Mouse (Mus musculus) E14TG2a.4 (cell line): Measurements from ENCODE around the gene Inpp5d.

ENCODE experiments used
- H3K27me3 ChIP-seq: 2 replicates; pipeline ENCODE4 v1.6.1; 2014; ENCODE audit warnings: low read length, control low read depth; ENCODE audit not compliant: insufficient read depth
- H3K36me3 ChIP-seq: 2 replicates; pipeline ENCODE4 v1.6.1; 2014; ENCODE audit warnings: low read length, control low read depth; ENCODE audit not compliant: insufficient read depth
- H3K4me1 ChIP-seq: replicated peaks from 2 replicates; pipeline ENCODE4 v1.6.1; 2014; ENCODE audit warnings: low read depth, low read length, control low read depth
- H3K4me3 ChIP-seq: replicated peaks from 2 replicates; pipeline ENCODE4 v1.5.1; 2014; ENCODE audit warnings: mild to moderate bottlenecking, low read length
- H3K9me3 ChIP-seq: 2 replicates; pipeline ENCODE4 v1.6.1; 2014; ENCODE audit warnings: low read length, control low read depth
- CTCF ChIP-seq: conservative IDR thresholded peaks from 2 replicates; pipeline ENCODE4 v1.5.1; 2014; ENCODE audit warnings: low read length
- NANOG ChIP-seq: IDR thresholded peaks from 2 replicates; pipeline ENCODE4 v1.6.1; 2014; ENCODE audit warnings: borderline replicate concordance, low read length, mixed read lengths
- POU5F1 ChIP-seq: IDR thresholded peaks from 2 replicates; pipeline ENCODE4 v1.6.1; 2014; ENCODE audit warnings: low read length, borderline replicate concordance

Inpp5d gene

DNA sequence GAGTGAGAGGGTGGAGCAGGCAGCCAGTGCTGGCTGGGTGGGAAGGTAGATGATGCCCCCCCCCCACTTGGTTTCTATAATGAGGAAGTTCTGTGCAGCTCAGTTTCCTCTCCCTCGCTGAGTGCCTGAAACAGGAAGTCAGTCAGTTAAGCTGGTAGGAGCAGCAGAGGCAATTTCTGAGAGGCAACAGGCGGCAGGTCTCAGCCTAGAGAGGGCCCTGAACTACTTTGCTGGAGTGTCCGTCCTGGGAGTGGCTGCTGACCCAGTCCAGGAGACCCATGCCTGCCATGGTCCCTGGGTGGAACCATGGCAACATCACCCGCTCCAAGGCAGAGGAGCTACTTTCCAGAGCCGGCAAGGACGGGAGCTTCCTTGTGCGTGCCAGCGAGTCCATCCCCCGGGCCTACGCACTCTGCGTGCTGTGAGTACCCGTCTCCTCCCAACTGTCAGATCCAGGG is at the start of gene Inpp5d:
Gene Inpp5d, plus strand, starts transcription at position 102 of the 458 bp plus-strand sequence.
- no peaks in the 10 kb centered on the region for H3K27me3 ChIP-seq
- no peaks in the 10 kb centered on the region for H3K36me3 ChIP-seq
- H3K4me3 ChIP-seq = peak within 1 kb of the TSS; percentile 41; the same call in 1 of the 2 replicates
- H3K4me1 ChIP-seq = peaks cover 8% of the 10 kb centered on the region
- TF ChIP-seq POU5F1 = no peak
- no peak for TF ChIP-seq CTCF
- TF ChIP-seq NANOG = no peak
- 0 out of 2 replicates have a peak, but pooled peaks cover 6% of the 10 kb centered on the region for H3K9me3 ChIP-seq

DNA sequence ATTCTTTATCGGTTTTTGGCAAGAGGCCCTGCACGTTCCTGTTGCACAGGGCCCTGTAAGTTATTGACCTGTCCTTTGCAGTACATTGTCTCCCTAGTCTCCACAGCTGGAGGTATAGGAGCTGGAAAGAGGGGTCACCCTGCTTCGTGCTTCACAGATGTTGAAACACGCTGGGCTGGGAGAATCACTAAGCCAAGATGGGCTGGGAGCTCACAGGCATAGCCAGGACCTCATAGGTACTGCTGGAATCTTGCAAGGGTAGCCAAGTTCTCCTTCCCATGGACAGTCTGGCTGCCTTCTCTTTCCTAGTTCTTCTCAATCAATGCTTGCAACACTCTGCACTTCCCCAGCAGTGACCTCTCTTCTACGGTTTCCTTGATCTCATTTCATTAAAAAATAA is 46.9 kb upstream of the Inpp5d start:
- H3K4me3 ChIP-seq = no peak overlapping the region
- peaks cover 8% of the 10 kb centered on the region for H3K4me1 ChIP-seq
- TF ChIP-seq NANOG (no peak), CTCF (no peak), POU5F1 (no peak)
- H3K9me3 ChIP-seq = no peaks in the 10 kb centered on the region
- no peaks in the 10 kb centered on the region for H3K27me3 ChIP-seq
- H3K36me3 ChIP-seq = no peaks in the 10 kb centered on the region

- H3K4me1 ChIP-seq = peaks cover 8% of the 10 kb centered on the region
- H3K4me3 ChIP-seq = no peak within 1 kb of the TSS
- H3K9me3 ChIP-seq = no peaks in the 10 kb centered on the region
- no peaks in the 10 kb centered on the region for H3K36me3 ChIP-seq
- H3K27me3 ChIP-seq = no peaks in the 10 kb centered on the region
- no peak for TF ChIP-seq POU5F1
- no peak for TF ChIP-seq CTCF
- TF ChIP-seq NANOG = no peak
Measured at GRCm38 (mm10) chr1:87573800-87574215, 46.3 kb upstream of the Inpp5d start, which contains the start of gene Ngef. Gene Ngef (minus strand): TSS chr1:87573870.

DNA sequence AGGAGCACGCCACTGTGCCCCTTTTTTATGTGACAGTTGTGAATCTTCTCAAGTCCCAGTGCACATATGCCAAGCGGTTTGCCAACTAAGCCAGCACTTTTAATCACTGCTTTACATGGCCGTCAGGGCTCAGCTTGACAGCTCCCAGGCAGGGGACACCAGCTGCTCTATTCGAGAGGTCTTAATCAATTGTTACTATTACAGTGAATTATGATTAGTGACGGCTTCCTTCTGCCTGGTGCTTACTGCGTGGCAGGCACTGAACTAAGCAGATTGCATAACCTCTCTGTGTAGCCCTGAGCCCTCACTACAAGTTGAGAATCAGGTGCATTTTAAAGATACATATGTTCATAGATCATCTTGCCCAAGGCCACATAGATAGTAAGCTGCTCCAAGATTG is 45.8 kb upstream of the Inpp5d start:
- Histone ChIP-seq H3K36me3 (no peaks in the 10 kb centered on the region), H3K9me3 (no peaks in the 10 kb centered on the region), H3K27me3 (no peaks in the 10 kb centered on the region), H3K4me3 (no peak overlapping the region), H3K4me1 (peaks cover 8% of the 10 kb centered on the region)
- TF ChIP-seq NANOG (no peak), CTCF (no peak), POU5F1 (no peak)

- H3K4me3 ChIP-seq = no peak overlapping the region
- H3K9me3 ChIP-seq = no peaks in the 10 kb centered on the region
- H3K36me3 ChIP-seq = no peaks in the 10 kb centered on the region
- TF ChIP-seq CTCF = no peak
- TF ChIP-seq NANOG = no peak
- TF ChIP-seq POU5F1 = no peak
- H3K4me1 ChIP-seq = peaks cover 8% of the 10 kb centered on the region
- H3K27me3 ChIP-seq = no peaks in the 10 kb centered on the region
Measured at GRCm38 (mm10) chr1:87574785-87575184, 45.3 kb upstream of the Inpp5d start.

DNA sequence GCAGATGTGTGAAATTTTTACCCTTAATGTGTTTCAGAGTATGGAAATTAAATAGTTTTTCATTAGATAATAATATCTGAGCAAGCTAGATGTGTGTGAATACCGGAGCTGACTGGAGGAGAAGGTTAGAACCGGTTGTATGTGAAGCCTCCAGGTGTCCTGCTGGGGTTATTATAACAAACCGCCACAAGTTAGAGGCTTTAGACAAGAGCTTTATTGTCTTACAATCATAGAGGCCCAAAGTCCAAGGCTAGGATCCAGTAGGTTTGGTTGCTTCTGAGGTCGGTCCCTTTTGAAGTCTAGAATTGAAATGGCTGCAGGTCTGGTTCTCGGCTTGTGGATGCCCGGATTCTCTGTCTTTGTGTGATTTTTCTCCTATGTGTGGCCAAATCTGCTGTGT is 41.1 kb upstream of the Inpp5d start:
- TF ChIP-seq CTCF = no peak
- TF ChIP-seq NANOG = no peak
- no peak for TF ChIP-seq POU5F1
- Histone ChIP-seq H3K27me3 (peaks cover 7% of the 10 kb centered on the region), H3K4me1 (peaks cover 8% of the 10 kb centered on the region), H3K36me3 (no peaks in the 10 kb centered on the region), H3K4me3 (no peak overlapping the region), H3K9me3 (no peaks in the 10 kb centered on the region)

GRCm38 (mm10) chr1:87580824-87581223 is 39.3 kb upstream of the Inpp5d start:
- Histone ChIP-seq H3K4me1 (no peaks in the 10 kb centered on the region), H3K9me3 (no peaks in the 10 kb centered on the region), H3K27me3 (peaks cover 7% of the 10 kb centered on the region), H3K36me3 (no peaks in the 10 kb centered on the region), H3K4me3 (no peak overlapping the region)
- TF ChIP-seq POU5F1 (no peak), NANOG (no peak), CTCF (no peak)

DNA sequence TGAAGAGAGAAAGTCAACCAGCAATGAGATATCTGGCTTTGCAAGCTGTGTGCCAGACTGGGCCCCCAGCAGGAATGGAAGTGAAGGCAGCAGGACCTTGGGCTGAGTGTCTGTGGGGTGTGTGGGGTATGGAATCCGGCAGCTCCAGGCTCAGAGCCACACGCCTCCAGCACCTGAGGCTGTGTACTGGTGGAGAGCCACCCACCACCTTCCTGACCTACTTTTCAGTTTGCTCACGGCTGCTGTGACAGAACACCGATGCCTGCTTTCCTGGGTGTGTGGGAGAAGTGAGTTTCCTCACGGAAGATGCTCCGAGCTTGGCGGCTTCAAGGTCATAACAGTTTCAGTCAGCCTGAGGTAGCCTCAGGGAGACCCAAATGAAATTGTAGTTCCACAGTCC is 30.9 kb upstream of the Inpp5d start:
- no peaks in the 10 kb centered on the region for H3K9me3 ChIP-seq
- H3K4me1 ChIP-seq = no peaks in the 10 kb centered on the region
- no peaks in the 10 kb centered on the region for H3K27me3 ChIP-seq
- no peak for TF ChIP-seq NANOG
- TF ChIP-seq POU5F1 = no peak
- no peak for TF ChIP-seq CTCF
- no peaks in the 10 kb centered on the region for H3K36me3 ChIP-seq
- no peak overlapping the region for H3K4me3 ChIP-seq

DNA sequence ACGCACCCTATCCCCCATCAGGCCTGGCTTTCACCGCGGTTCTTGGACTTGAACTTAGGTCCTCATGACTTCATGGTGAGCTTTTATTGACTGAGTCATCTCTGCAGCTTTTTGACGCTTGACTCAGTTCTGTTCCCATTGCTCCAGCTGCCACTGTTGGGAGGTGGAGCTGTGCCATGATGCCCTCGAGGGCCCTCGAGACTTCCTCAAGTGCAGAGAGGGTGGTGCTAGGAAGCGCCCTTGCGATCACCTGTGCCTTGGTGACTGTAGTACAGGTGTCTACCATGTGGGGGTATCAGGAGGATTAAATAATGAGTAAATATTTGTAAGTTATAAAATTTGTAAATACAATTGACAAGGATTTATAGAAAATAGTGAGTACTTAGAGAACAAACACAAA is 30.1 kb upstream of the Inpp5d start:
- Histone ChIP-seq H3K4me1 (no peaks in the 10 kb centered on the region), H3K36me3 (no peaks in the 10 kb centered on the region), H3K9me3 (no peaks in the 10 kb centered on the region), H3K4me3 (no peak overlapping the region), H3K27me3 (no peaks in the 10 kb centered on the region)
- no peak for TF ChIP-seq POU5F1
- no peak for TF ChIP-seq CTCF
- no peak for TF ChIP-seq NANOG
